Mouse (Mus musculus): ENCODE measurements around the gene Srgap2. TPM values are rescaled to one million over a fixed set of nuclear protein-coding genes. Genes with fewer than 3 reads are reported as not detected.
"Not testable (repeated sequence)": the region's sequence is repeated elsewhere in the genome, so short reads cannot be mapped to it uniquely, and the experiment has no call there.

Srgap2 gene
- 10 to 100 TPM; 21.1 to 24.1 TPM for total RNA-seq (2021)

GRCm38 (mm10) chr1:131527281-131528080 lies at the start of gene Srgap2, which contains the start of gene Fam72a:
Gene Srgap2 (minus strand): TSS chr1:131527352.
Gene Fam72a (plus strand): TSS chr1:131527903.
- DNase-seq = peak; percentile 97 to 98
- intact Hi-C loops (cut with DNase I) = loop anchor here (2.0 to 5.0 kb wide), 4 partner anchors 49 to 183 kb away; no protein-coding TSS in a partner anchor

GRCm38 (mm10) chr1:131573721-131574120 lies 46.6 kb upstream of the Srgap2 start:
- DNase-seq = peak in 1 of 2 experiments; percentile 13
- intact Hi-C loops (cut with DNase I) = no loop called here

- no peak for DNase-seq
Observed at GRCm38 (mm10) chr1:131570391-131570790, 43.2 kb upstream of the Srgap2 start.

GRCm38 (mm10) chr1:131569721-131570120 lies 42.6 kb upstream of the Srgap2 start:
- no peak for DNase-seq
- intact Hi-C loops (cut with DNase I) = no loop called here

More at GRCm38 (mm10) chr1:131570391-131570790, 43.2 kb upstream of the Srgap2 start:
- intact Hi-C loops (cut with DNase I) = no loop called here

GRCm38 (mm10) chr1:131566056-131566455 lies 38.9 kb upstream of the Srgap2 start:
- DNase-seq; intact Hi-C loops (cut with DNase I): not testable (repeated sequence)

- intact Hi-C loops (cut with DNase I) = no loop called here
- no peak for DNase-seq
Observed at GRCm38 (mm10) chr1:131562081-131562480, 34.9 kb upstream of the Srgap2 start.

GRCm38 (mm10) chr1:131560500-131560899 lies 33.3 kb upstream of the Srgap2 start:
- intact Hi-C loops (cut with DNase I) = no loop called here
- no peak for DNase-seq

GRCm38 (mm10) chr1:131555042-131555812 lies 28.1 kb upstream of the Srgap2 start:
- DNase-seq = peak; percentile 77 to 82
- intact Hi-C loops (cut with DNase I) = loop anchor here (1.0 to 5.0 kb wide), 3 partner anchors 192 to 283 kb away; no protein-coding TSS in a partner anchor

GRCm38 (mm10) chr1:131553428-131553827 lies 26.3 kb upstream of the Srgap2 start:
- intact Hi-C loops (cut with DNase I) = no loop called here
- DNase-seq = no peak

GRCm38 (mm10) chr1:131551956-131552355 lies 24.8 kb upstream of the Srgap2 start:
- no peak for DNase-seq
- intact Hi-C loops (cut with DNase I) = no loop called here

- peak; percentile 24 to 37 for DNase-seq
- intact Hi-C loops (cut with DNase I) = loop anchor here (5.0 kb wide), 1 partner anchor 109 kb away; no protein-coding TSS in a partner anchor
Observed at GRCm38 (mm10) chr1:131548494-131549365, 21.6 kb upstream of the Srgap2 start.

- intact Hi-C loops (cut with DNase I) = loop anchor here (5.0 kb wide), 1 partner anchor 110 kb away; no protein-coding TSS in a partner anchor
- peak in 1 of 2 experiments; percentile 24 for DNase-seq
Observed at GRCm38 (mm10) chr1:131546798-131547690, 19.9 kb upstream of the Srgap2 start.

- intact Hi-C loops (cut with DNase I) = no loop called here
Observed at GRCm38 (mm10) chr1:131543886-131544565, 16.9 kb upstream of the Srgap2 start.

GRCm38 (mm10) chr1:131541903-131542302 lies 14.8 kb upstream of the Srgap2 start:
- intact Hi-C loops (cut with DNase I) = no loop called here
- DNase-seq = no peak

More at GRCm38 (mm10) chr1:131543886-131544565, 16.9 kb upstream of the Srgap2 start:
- DNase-seq = no peak

- intact Hi-C loops (cut with DNase I) = no loop called here
- no peak for DNase-seq
Observed at GRCm38 (mm10) chr1:131541431-131541830, 14.3 kb upstream of the Srgap2 start.

- no peak for DNase-seq
- intact Hi-C loops (cut with DNase I) = no loop called here
Observed at GRCm38 (mm10) chr1:131540795-131541194, 13.6 kb upstream of the Srgap2 start.

- intact Hi-C loops (cut with DNase I) = no loop called here
- no peak for DNase-seq
Observed at GRCm38 (mm10) chr1:131539771-131540170, 12.6 kb upstream of the Srgap2 start.

- no peak for DNase-seq
- intact Hi-C loops (cut with DNase I) = loop anchor here (5.0 kb wide), 2 partner anchors 96 to 166 kb away; no protein-coding TSS in a partner anchor
Observed at GRCm38 (mm10) chr1:131528561-131529166, 1.5 kb upstream of the Srgap2 start.

Measured in heart, postnatal 36 days (tissue).